In the genomic region with DNA sequence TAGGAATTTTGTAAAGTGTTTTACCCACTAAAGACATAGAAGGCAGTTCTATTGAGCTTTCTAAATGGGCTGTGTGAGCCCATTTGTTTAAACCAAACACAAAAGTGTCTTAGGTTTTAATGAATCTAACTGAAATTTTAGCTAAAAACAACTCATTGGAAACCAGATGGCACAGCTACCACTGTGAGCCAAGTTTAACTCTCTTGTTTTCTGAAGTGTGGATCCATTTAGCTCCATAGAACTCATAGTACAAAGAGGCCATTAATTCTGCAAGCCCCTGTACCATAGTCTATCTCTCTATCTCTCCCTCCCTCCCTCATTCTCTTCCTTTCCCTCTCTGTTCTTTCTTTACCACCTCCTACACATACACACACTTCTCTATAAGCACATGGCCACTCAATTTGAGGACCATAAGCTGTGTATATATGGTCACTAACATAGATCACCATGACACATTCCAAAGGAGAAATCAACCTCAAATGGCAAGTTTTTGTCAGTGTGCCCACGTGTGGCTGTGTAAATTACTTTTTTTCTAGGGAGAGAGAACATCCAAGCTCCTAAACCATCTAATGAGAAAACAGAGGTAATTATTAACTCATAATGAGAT, we compare ENCODE assay signal across 19 mouse cellular contexts.
A peak's percentile ranks its signal among the peaks of the same experiment; 100 is the strongest.
DNase-seq lines count a peak whose midpoint lies in the region; ATAC-seq and TF ChIP-seq lines count a peak whose summit lies in the region.
"Had no signal": no experiment of that assay in that cellular context is flagged by ENCODE, and none has a peak within 500 bp of the region (broad histone marks: within the 10 kb centered on the region; RNA-seq: fewer than 3 reads in every experiment).

No protein-coding gene starts in this region.

- ATAC-seq in forebrain, embryonic 13.5 days, result peak; percentile 75; the same call in 1 of the 2 replicates
- ATAC-seq in forebrain, embryonic 11.5 days (replicated peaks; ENCODE audit: low FRiP score), result no peak

- TF ChIP-seq POLR2A in brain, embryonic 14.5 days (IDR thresholded peaks at IDR 0.05; ENCODE audit: borderline replicate concordance, extremely low read depth, insufficient read depth, insufficient read length, poor library complexity, severe bottlenecking), result no peak
- TF ChIP-seq POLR2A in thymus, adult 2 months (IDR thresholded peaks at IDR 0.05; ENCODE audit: control insufficient read depth, extremely low read depth, insufficient read depth, low read length, poor library complexity), result no peak

- DNase-seq in forebrain, embryonic 11.5 days (ENCODE audit: low spot score), result no peak
- DNase-seq in layer of hippocampus, adult 11-12 months (ENCODE audit: low spot score), result peak; percentile 39
- DNase-seq in layer of hippocampus, postnatal 25 days (ENCODE audit: extremely low spot score in 1 of 2, low spot score in 1 of 2), result no peak
- DNase-seq in brain, embryonic 14.5 days (ENCODE audit: low read depth), result peak; percentile 78
- peak; percentile 47 for DNase-seq in layer of hippocampus, adult 9-11 months
- no peak for DNase-seq in kidney, postnatal 25 days
- DNase-seq in thymus, adult 2 months, result no peak
- DNase-seq: adrenal gland, adult 8-10 months; cerebellum, adult 2 months; lung, postnatal 10 days; spleen, adult 18-20 months; thymus, postnatal 14 days had no signal

- H3K27me3 ChIP-seq in forebrain, embryonic 13.5 days, result no peaks in the 10 kb centered on the region
- H3K27me3 ChIP-seq in forebrain, embryonic 11.5 days (ENCODE audit: control insufficient read depth, insufficient read depth, low read length), result no peaks in the 10 kb centered on the region
- no peaks in the 10 kb centered on the region for H3K27me3 ChIP-seq in thymus, adult 2 months (ENCODE audit: control insufficient read depth, insufficient read depth, low read length)
- H3K27me3 ChIP-seq: CH12.LX; embryonic facial prominence, embryonic 13.5 days; hindbrain, embryonic 15.5 days; liver, embryonic 15.5 days; stomach, embryonic 15.5 days had no signal

- H3K4me3 ChIP-seq in forebrain, embryonic 13.5 days, result no peak overlapping the region
- no peak overlapping the region for H3K4me3 ChIP-seq in forebrain, embryonic 11.5 days (ENCODE audit: low read depth, low read length)
- H3K4me3 ChIP-seq in thymus, adult 2 months (ENCODE audit: control insufficient read depth, insufficient read depth, low read length), result no peak overlapping the region
- H3K4me3 ChIP-seq: embryonic facial prominence, embryonic 13.5 days; hindbrain, embryonic 15.5 days; liver, embryonic 15.5 days; stomach, embryonic 15.5 days had no signal

- 58% methylated on average over 1 of the region's 1 CpGs for WGBS in forebrain, embryonic 13.5 days
- WGBS in forebrain, embryonic 11.5 days, result 79% methylated on average over 1 of the region's 1 CpGs
- WGBS in thymus, adult 2 months, result 72% methylated on average over 1 of the region's 1 CpGs

- H3K4me2 ChIP-seq in forebrain, embryonic 13.5 days, result no peak overlapping the region
- no peak overlapping the region for H3K4me2 ChIP-seq in forebrain, embryonic 11.5 days (ENCODE audit: low read depth, low read length, severe bottlenecking)
- H3K4me2 ChIP-seq: embryonic facial prominence, embryonic 13.5 days; heart, embryonic 11.5 days; hindbrain, embryonic 15.5 days; liver, embryonic 15.5 days; stomach, embryonic 15.5 days had no signal

- no peak overlapping the region for H3K9ac ChIP-seq in forebrain, embryonic 13.5 days
- no peak overlapping the region for H3K9ac ChIP-seq in forebrain, embryonic 11.5 days (ENCODE audit: low read length)
- H3K9ac ChIP-seq: embryonic facial prominence, embryonic 13.5 days; hindbrain, embryonic 15.5 days; liver, embryonic 15.5 days; stomach, embryonic 15.5 days had no signal

- H3K27ac ChIP-seq in forebrain, embryonic 13.5 days, result no peak overlapping the region
- no peak overlapping the region for H3K27ac ChIP-seq in forebrain, embryonic 11.5 days (ENCODE audit: low read depth, low read length)
- no peak overlapping the region for H3K27ac ChIP-seq in thymus, adult 2 months (ENCODE audit: control insufficient read depth, insufficient read depth, low read length)
- H3K27ac ChIP-seq: embryonic facial prominence, embryonic 13.5 days; hindbrain, embryonic 15.5 days; liver, embryonic 15.5 days; stomach, embryonic 15.5 days had no signal

- no peak for TF ChIP-seq CTCF in brain, embryonic 14.5 days (IDR thresholded peaks at IDR 0.05; ENCODE audit: borderline replicate concordance, extremely low read depth, insufficient read depth, insufficient read length)
- no peak for TF ChIP-seq CTCF in thymus, adult 2 months (IDR thresholded peaks at IDR 0.05; ENCODE audit: borderline replicate concordance, control insufficient read depth, extremely low read depth, insufficient read depth, low read length, poor library complexity)

- H3K4me1 ChIP-seq in forebrain, embryonic 13.5 days, result peaks cover 18% of the 10 kb centered on the region
- H3K4me1 ChIP-seq in forebrain, embryonic 11.5 days (replicated peaks; ENCODE audit: control insufficient read depth, insufficient read depth, low read length), result no peaks in the 10 kb centered on the region
- no peaks in the 10 kb centered on the region for H3K4me1 ChIP-seq in thymus, adult 2 months (replicated peaks; ENCODE audit: control insufficient read depth, insufficient read depth, low read length)
- H3K4me1 ChIP-seq: liver, embryonic 15.5 days; stomach, embryonic 15.5 days had no signal

- H3K36me3 ChIP-seq in forebrain, embryonic 13.5 days (ENCODE audit: poor library complexity, severe bottlenecking), result no peaks in the 10 kb centered on the region
- H3K36me3 ChIP-seq in forebrain, embryonic 11.5 days (ENCODE audit: control insufficient read depth, insufficient read depth, low read length), result no peaks in the 10 kb centered on the region
- H3K36me3 ChIP-seq in thymus, adult 2 months (ENCODE audit: control insufficient read depth, insufficient read depth, low read length), result no peaks in the 10 kb centered on the region
- H3K36me3 ChIP-seq: embryonic facial prominence, embryonic 13.5 days; hindbrain, embryonic 15.5 days; liver, embryonic 15.5 days; stomach, embryonic 15.5 days had no signal

- no peaks in the 10 kb centered on the region for H3K9me3 ChIP-seq in forebrain, embryonic 13.5 days (replicated peaks)
- no peaks in the 10 kb centered on the region for H3K9me3 ChIP-seq in forebrain, embryonic 11.5 days (ENCODE audit: control insufficient read depth, low read length)
- H3K9me3 ChIP-seq: embryonic facial prominence, embryonic 13.5 days; hindbrain, embryonic 15.5 days; liver, embryonic 15.5 days; stomach, embryonic 15.5 days had no signal

Comparison
In these comparisons a context has a peak if more than half of its experiments do, and no peak if none do; other contexts are left out.
1. DNase-seq: peak in layer of hippocampus, adult 11-12 months (single experiment), brain, embryonic 14.5 days (single experiment) and layer of hippocampus, adult 9-11 months (single experiment); none in forebrain, embryonic 11.5 days (single experiment), layer of hippocampus, postnatal 25 days (0 of 2), kidney, postnatal 25 days (0 of 2) and thymus, adult 2 months (single experiment).